Mouse (Mus musculus): Measurements from ENCODE around the gene Pwwp2b.

- TF ChIP-seq POLR2A (IDR thresholded peaks at IDR 0.05; ENCODE audit: borderline replicate concordance, extremely low read depth, insufficient read depth, insufficient read length, poor library complexity, severe bottlenecking) (no peak), CTCF (IDR thresholded peaks at IDR 0.05; ENCODE audit: borderline replicate concordance, extremely low read depth, insufficient read depth, insufficient read length) (no peak)
These were observed 18.1 kb downstream of the Pwwp2b start for GRCm38 (mm10) chr7:139266431-139266830.
